Mouse (Mus musculus) fibroblast of lung, adult 2 months (primary cell): ENCODE data around the gene Lrrc46.
A peak's percentile ranks its signal among the peaks of the same experiment; 100 is the strongest.

Source experiments
- DNase-seq: peaks from one replicate; pipeline ENCODE4 v3.0.0-alpha.2; 2011; ENCODE audit warnings: low read depth

Lrrc46 gene

DNA sequence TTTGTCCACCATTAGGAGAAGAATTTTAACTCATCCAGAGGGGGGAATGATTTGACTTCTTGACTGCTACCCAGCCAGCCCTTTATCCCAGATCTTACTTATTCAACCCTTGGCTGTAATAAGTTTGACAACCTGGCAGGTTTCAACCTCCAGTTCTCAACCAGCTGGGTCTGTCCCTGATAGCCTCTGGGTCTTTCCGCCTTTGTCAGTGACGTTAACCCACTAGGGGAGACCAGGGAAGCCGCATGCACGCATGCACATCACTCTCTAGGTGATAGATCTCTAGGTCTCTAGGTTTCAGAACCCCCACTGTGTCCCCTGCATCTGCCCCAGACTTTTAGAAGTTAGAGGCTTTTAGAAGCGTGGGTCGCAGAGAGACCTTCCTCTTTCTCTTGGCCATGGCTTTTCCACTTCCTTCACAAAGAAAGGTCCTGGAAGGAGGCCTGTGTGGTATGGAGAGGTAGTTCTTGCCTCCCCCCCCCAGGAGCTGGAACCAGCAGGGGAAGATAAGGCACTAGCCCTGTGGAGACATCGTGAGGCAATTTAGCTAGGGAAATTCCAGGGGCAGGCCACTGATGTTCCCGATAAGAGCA lies 31.9 kb downstream of the Lrrc46 start:
- DNase-seq, result no peak

DNA sequence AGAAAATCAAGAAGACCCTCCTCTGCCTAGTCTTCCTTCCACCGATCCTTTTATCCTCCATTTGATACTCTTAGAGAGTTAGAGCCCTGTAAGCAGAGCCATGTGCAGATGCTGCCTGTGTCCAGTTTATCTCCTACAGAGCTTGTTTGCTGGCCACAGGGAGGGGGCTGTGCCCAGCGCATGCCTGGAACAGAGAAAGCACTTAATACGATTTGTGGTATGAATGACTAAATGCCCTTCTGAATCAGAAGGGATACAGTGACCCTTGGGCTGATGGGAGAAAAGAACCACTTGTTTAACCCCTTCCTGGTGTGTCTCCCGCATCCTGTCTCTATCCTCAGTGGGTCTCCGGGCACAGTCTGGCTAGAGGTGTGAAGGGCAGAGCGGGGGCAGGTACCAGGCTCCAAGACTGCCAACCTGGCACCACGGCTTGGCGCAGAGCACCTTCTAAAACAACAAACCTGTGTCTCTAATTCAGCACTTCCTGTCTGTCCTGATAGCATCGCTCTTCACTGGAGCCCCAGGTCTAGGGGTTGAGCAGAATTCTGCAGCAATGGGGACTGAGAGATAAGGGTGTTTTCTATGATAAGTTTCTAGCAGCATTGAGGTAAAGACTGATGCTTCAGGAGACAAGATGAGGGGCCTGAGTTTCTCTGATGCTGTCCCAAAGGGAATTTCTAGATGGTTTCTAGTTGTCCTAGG lies 34.0 kb downstream of the Lrrc46 start:
- DNase-seq, result peak; percentile 56

DNA sequence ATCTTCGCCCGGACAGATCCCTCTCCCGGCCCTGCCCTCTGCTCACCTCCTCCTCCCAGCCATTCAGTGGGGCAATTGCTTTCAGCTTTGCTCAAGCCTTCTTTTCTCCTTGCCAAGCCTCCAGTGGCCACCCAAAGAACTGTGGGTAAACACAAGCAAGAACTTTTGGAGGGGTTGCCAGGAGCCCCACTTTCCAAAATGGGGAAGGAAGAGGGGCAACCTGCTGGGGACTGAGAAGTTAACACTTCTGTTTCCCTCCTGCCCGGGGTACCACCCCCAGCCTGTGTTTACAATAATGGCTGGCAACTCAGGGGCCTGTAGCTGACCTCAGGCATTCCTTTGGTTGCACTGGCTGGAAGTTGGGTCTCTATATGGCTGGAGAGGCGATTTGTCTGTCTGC lies 38.0 kb downstream of the Lrrc46 start:
- DNase-seq, result no peak

DNA sequence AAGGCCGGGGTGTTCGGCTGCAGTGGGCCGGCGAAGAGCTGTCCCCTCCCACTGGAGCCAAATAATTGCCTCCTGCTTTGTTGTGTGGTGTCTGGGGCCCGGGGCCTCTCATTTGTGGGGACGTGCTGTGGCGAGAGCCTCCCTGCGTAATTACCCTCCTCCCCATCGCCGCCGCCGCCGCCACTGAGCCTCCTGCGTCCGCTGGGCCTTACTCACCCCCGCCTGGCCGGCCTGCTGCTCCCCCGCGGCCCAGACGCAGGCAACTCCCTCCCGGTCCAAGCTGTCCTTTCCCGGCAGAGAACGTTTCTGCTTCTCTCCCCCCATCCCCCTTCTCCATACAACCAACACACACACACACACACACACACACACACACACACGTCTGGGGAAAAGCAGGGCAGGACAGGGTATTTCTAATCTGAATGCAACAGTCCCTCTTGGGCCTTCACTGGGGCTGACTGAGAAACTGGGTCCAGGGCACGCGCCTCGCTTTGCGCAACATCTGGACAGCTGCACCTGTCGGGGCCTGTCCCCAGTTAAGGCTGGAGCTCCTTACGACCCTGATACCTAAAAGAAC lies 43.7 kb downstream of the Lrrc46 start:
- DNase-seq, result no peak

DNA sequence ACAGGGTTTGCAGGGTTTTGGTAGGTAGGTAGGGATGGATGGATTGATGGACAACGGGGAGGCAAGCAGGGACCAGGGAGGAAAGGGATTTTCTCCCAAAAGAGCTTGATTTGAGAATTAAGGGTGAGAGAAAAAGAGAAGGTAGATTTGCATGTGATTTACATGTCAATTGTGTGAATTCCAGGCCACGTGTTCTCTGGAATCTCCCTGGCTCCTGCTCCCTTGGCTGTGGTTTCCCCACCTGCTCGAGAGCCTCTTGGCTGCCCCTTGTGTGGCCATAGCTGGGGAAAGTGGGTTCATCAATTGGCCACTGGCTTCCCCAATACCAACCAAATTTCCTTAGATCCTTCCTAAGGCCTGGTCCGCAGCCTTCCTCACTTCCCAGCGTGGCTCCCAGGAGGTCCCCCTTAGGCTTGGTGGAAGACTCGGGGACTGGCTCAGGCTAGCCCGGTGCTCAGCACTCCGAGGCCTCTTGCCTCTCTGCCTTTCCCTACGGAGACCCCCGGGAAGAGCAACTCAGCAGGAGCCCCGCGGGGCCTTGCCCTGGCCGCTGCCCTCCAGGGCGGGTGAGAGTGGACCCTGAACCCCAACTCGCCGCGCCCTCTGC lies 44.3 kb downstream of the Lrrc46 start:
- no peak for DNase-seq

DNA sequence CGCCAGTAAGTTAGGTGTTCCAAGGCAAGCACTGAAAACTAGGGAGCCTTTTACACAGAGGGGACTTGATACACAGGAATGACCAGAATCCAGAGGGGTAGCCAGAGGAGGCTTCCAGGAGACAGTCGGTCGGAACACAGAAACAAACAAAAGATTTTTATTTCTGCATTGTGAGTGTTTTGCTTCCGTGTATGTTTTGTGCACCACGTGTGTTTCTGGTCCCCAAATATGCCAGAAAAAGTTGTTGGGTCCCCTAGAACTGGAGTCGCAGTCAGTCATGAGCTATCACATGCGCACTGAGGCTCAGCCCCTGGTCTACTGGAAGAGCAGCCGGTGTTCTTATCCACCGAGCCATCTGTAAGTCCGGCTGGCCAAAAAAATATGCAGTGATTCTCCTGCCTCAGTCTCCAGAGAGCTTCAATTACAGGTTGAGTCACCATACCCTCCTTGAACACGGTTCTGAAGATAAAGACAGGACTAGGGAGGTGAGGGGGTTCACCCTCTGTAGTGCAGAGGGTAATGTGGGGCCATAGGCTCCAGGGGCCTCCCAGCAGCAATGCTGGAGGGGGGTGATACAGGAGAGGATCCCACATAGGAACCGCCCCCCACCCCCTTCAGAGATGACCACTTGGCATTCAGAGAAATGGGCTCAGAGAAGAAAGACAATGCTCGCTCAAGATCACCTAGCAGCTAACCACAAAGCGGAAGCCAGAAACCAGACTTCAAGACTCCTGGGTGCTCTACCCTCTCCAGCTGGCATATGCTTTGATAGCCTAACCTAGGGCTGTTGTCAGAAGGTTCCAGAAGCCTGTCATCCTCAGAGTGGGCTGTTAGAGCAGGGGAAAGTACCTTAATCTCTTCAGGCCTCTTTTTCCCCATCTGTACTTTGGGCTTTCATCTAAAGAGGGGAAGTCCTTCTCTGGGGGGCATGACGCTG lies 45.1 kb downstream of the Lrrc46 start:
- DNase-seq, result no peak

DNA sequence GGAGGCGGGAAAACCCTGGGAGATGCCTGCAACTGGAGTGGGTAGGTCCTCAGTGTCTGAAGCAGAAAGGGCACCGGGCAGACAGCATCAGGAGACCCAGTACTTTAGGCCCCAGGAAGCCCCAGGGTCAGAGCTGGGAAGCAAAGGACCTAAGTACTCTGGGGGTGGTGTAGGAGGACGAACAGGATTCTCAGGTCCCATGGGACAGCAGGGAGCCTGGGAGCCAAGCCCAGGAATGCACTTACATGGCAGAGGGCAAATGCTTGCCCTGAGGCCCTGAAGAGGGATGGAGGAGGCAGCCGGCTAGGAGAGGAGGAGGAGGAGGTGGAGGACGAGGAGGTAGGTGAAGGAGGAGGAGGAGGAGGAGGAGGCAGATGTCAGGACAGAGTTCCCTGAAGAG lies 46.2 kb downstream of the Lrrc46 start:
- no peak for DNase-seq

DNA sequence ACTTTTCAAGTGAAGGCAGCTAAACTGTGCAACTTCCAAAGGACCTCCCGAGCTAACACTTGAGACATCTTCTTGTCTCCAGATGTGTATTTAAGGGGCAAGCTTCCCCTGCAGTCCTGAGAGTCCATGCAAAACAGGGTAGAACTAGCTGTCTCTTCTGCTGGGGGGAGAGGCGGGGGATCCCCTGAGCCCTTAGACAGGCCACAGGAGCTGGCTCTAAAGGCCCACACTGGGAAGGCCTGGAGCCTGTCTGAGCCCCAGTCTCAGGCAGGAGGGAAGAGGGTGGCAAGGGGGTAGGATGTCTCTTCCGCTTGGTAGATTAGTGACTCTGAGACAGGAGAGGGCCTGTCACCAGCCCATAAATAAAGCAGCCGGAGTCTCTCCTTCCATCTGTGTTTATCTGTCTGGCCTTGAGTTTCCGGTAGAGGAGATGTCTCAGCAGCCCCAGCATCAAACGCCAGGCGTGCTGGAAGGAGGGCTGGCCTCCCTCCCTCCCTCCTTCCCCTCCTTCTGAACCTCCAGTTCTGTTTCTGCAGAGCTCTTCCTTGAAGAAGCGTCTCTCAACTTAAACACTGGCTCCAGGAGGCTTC lies 48.4 kb downstream of the Lrrc46 start:
- no peak for DNase-seq

DNA sequence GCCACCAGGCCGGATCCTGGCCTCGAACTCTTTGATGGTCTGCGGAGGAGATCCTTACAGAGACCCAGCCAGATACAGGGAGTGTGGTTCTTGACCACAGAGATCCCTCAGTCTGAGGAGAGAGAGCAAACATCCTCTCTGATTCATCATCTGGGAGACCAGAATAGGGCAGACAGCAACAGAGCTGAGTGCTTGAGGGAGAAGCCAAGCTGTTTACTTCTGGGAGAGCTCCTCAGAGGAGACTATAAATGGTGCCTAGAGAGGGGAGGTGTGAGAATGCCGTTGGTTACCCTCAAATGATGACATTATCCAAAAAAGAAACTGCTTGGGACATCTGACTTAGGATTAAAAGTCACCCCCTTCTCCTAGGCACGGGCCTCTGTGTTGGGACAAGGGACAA lies 49.7 kb downstream of the Lrrc46 start:
- no peak for DNase-seq

DNA sequence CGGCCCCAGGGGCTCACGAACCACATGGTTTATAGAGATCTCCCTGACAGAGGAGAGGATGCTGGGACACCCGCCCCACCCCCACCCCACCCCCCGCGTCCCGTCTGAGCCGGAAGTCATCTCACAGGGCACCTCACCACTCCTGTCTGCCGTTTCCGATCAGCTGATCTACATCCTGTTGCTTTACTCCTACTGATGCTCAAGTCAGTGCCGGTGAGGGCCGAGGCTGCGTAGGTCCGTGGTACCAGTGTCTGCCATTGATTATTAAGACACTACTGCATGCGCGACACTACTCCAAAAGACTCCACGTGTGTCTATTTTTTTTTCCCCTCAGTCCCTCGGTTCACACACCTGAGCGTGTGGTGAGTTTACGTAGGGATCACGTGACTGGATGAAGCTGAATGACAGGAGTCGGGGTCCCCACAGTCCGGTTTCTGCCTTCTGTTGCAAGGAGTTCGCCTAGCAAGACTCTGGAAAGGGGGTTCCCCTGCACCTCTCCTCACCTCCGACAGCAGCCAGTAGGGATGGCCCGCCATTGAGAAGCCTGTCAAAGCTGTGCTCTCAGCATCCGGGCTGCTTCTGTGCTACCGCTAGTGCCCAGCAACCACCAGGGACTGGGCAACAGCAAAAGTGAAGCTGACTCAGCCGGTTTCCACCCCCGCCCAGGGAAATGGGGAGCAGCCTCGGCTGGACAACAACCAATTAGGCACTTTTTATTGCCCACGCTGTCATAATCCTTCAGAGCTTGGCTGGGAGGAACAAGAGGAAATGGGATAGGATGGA lies 53.1 kb downstream of the Lrrc46 start:
- no peak for DNase-seq

DNA sequence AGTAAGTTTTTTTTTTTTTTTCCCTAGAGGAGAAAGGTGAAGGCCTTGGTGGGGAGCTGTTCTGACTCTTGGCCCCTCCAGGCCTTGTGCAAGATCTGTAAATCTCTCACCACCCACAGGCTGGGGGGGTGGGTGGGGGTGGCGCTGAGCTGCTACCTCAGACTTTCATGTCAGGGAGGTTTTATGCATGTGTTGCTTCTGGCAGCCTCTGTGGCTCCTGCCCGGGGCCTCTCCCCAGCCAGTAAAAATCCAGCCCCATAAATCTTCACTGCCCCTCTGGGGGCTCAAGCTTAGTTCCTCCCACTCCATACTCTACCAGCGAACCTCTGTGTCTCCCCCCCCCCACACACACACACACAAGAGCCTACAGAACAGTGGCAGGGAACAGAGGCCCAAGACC lies 54.7 kb downstream of the Lrrc46 start:
- DNase-seq, result no peak

DNA sequence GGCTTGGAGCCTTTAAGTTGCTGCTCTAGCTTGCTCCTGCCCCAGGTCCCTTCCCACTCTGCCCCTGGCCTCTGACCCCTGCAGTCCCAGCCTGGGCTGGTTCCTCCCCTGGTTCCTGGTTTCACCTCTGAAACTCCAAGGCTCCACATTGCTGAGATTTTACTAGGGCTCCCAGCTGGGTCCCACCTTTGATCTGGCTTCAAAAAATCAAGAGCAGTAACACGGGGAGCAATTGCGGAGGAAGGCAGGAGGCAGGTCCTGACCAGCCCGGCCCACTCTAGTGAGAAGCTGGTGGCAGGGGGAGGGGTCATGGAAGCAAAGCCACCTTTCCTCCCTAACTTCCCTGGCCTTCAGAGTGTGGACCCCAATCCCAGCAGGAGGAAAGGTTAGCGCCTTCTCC lies 56.3 kb downstream of the Lrrc46 start:
- DNase-seq, result no peak
